Mouse (Mus musculus): Measurements from ENCODE around the gene Actr3b. TPM values are rescaled to one million over a fixed set of nuclear protein-coding genes. Genes with fewer than 3 reads are reported as not detected.

Gene Actr3b
- polyA plus RNA-seq, 1 experiment from 2014 or later, result 4.8 TPM

DNA sequence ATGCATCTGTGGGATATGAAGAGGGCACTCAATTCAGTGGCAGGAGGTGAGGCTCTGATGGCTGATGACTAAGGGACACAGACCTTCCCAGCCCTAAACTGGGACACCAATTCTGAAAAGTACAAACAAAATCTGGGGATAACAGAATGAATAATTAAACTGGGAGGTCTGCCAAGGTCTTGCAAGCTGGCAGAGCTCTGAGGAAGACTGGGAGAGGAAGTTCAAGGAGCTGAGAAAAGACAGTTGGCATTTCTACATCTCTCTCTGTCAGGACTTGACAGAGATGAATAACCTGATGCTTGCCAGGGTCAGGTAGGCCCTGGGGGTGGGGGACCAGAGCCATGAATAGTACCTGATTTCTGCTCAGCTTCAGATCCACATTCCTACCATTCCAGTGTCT, 8.2 kb upstream of the Actr3b start:
- H3K4me1 ChIP-seq (replicated peaks; ENCODE audit: control insufficient read depth, insufficient read depth), result 0 out of 2 replicates have a peak, but pooled peaks cover 3% of the 10 kb centered on the region
- H3K4me3 ChIP-seq (ENCODE audit: low read depth, low read length), result no peak overlapping the region
- no peak overlapping the region for H3K4me2 ChIP-seq (replicated peaks; ENCODE audit: low read depth)
- ATAC-seq (ENCODE audit: low FRiP score, low TSS enrichment), result no peak
- H3K9me3 ChIP-seq (ENCODE audit: control insufficient read depth, low read length), result no peaks in the 10 kb centered on the region
- no peaks in the 10 kb centered on the region for H3K36me3 ChIP-seq (ENCODE audit: control insufficient read depth, insufficient read depth, low read length)
- TF ChIP-seq CTCF (IDR thresholded peaks at IDR 0.05; ENCODE audit: low read depth) (no peak), EP300 (optimal IDR thresholded peaks at IDR 0.05) (no peak)
- no peak overlapping the region for H3K9ac ChIP-seq (ENCODE audit: low read length)
- no peaks in the 10 kb centered on the region for H3K27me3 ChIP-seq (ENCODE audit: control insufficient read depth, insufficient read depth, low read length)
- DNase-seq (ENCODE audit: low spot score), result no peak
- H3K27ac ChIP-seq (replicated peaks), result no peak overlapping the region

DNA sequence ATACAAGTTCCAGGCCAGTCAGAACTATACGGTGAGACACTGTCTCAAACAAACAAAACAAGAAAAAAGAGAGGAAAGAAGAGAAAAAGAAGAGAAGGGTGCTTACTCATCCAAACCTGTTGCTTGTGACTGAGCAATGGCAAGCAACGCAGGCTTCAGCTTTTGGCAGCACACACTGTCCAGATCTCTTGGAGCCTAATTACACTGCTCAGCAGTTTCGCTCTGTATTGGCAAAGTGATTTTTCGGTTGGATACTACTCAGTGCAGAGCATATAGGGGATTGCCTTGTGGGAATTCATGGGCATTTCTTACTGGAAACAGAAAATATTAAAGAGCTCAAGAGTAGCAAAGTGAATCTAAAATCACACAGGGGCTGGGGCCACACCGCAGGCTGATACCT, 6.9 kb upstream of the Actr3b start:
- H3K27ac ChIP-seq (replicated peaks), result no peak overlapping the region
- no peak for TF ChIP-seq EP300 (optimal IDR thresholded peaks at IDR 0.05)
- no peak for TF ChIP-seq CTCF (IDR thresholded peaks at IDR 0.05; ENCODE audit: low read depth)
- H3K4me2 ChIP-seq (replicated peaks; ENCODE audit: low read depth), result no peak overlapping the region
- DNase-seq (ENCODE audit: low spot score) (no peak), ATAC-seq (ENCODE audit: low FRiP score, low TSS enrichment) (peak; percentile 57; the same call in 1 of the 2 replicates)
- no peaks in the 10 kb centered on the region for H3K27me3 ChIP-seq (ENCODE audit: control insufficient read depth, insufficient read depth, low read length)
- H3K9ac ChIP-seq (ENCODE audit: low read length), result no peak overlapping the region
- H3K9me3 ChIP-seq (ENCODE audit: control insufficient read depth, low read length), result no peaks in the 10 kb centered on the region
- H3K4me1 ChIP-seq (replicated peaks; ENCODE audit: control insufficient read depth, insufficient read depth), result 0 out of 2 replicates have a peak, but pooled peaks cover 3% of the 10 kb centered on the region
- no peak overlapping the region for H3K4me3 ChIP-seq (ENCODE audit: low read depth, low read length)
- WGBS, result 56% methylated on average over 5 of the region's 5 CpGs
- H3K36me3 ChIP-seq (ENCODE audit: control insufficient read depth, insufficient read depth, low read length), result no peaks in the 10 kb centered on the region

DNA sequence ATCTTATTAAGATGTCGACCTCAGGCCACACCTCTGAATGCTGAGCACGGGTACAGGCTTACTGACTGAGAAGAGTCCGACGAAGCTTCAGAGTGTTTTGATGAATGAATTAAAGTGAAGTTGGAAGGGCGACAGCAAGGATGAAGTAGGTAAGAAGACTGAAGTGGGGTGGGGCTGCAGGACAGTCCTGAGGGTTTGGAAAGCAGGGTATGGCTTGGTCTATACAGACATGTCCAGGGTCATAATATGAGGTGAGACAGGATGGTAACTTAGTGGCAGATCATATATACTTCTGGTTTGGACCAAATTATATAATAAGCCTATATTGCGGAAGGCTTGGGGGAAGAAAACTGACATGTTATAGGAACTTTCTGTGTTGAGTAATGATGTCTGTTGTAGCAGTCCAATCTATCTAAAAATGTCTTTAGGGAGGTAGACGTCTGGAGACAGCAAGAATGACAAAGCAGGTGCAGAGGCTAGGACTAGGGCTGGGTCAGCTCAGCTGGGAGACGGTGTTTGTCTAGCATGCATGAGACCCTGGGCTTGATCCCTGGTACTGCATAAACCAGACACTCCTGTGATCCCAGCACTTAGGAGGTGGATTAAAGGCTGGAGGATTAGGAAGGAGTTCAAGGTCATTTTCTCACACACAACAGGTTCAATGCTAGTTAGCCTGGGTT, 6.1 kb upstream of the Actr3b start:
- WGBS, result 38% methylated on average over 8 of the region's 8 CpGs
- 0 out of 2 replicates have a peak overlapping the region, but pooled peaks have one; percentile 30 for H3K27ac ChIP-seq (replicated peaks)
- H3K27me3 ChIP-seq (ENCODE audit: control insufficient read depth, insufficient read depth, low read length), result no peaks in the 10 kb centered on the region
- no peak overlapping the region for H3K4me2 ChIP-seq (replicated peaks; ENCODE audit: low read depth)
- H3K9ac ChIP-seq (ENCODE audit: low read length), result no peak overlapping the region
- ATAC-seq (ENCODE audit: low FRiP score, low TSS enrichment), result no peak
- H3K36me3 ChIP-seq (ENCODE audit: control insufficient read depth, insufficient read depth, low read length), result no peaks in the 10 kb centered on the region
- no peak overlapping the region for H3K4me3 ChIP-seq (ENCODE audit: low read depth, low read length)
- TF ChIP-seq EP300 (optimal IDR thresholded peaks at IDR 0.05), result no peak
- DNase-seq (ENCODE audit: low spot score), result no peak
- no peaks in the 10 kb centered on the region for H3K9me3 ChIP-seq (ENCODE audit: control insufficient read depth, low read length)
- H3K4me1 ChIP-seq (replicated peaks; ENCODE audit: control insufficient read depth, insufficient read depth), result 0 out of 2 replicates have a peak, but pooled peaks cover 3% of the 10 kb centered on the region

- 0 out of 2 replicates have a peak, but pooled peaks cover 3% of the 10 kb centered on the region for H3K4me1 ChIP-seq (replicated peaks; ENCODE audit: control insufficient read depth, insufficient read depth)
- H3K9ac ChIP-seq (ENCODE audit: low read length), result no peak overlapping the region
- no peaks in the 10 kb centered on the region for H3K36me3 ChIP-seq (ENCODE audit: control insufficient read depth, insufficient read depth, low read length)
- 0 out of 2 replicates have a peak overlapping the region, but pooled peaks have one; percentile 30 for H3K27ac ChIP-seq (replicated peaks)
- H3K27me3 ChIP-seq (ENCODE audit: control insufficient read depth, insufficient read depth, low read length), result no peaks in the 10 kb centered on the region
- ATAC-seq (ENCODE audit: low FRiP score, low TSS enrichment), result no peak; the same call in 1 of the 2 replicates
- no peak overlapping the region for H3K4me2 ChIP-seq (replicated peaks; ENCODE audit: low read depth)
- TF ChIP-seq CTCF (IDR thresholded peaks at IDR 0.05; ENCODE audit: low read depth) (no peak), EP300 (optimal IDR thresholded peaks at IDR 0.05) (no peak)
- H3K4me3 ChIP-seq (ENCODE audit: low read depth, low read length), result no peak overlapping the region
- H3K9me3 ChIP-seq (ENCODE audit: control insufficient read depth, low read length), result no peaks in the 10 kb centered on the region
- WGBS, result 0% methylated on average over 2 of the region's 2 CpGs
- no peak for DNase-seq (ENCODE audit: low spot score)
Measured at GRCm38 (mm10) chr5:25754236-25754766, 5.5 kb upstream of the Actr3b start.

DNA sequence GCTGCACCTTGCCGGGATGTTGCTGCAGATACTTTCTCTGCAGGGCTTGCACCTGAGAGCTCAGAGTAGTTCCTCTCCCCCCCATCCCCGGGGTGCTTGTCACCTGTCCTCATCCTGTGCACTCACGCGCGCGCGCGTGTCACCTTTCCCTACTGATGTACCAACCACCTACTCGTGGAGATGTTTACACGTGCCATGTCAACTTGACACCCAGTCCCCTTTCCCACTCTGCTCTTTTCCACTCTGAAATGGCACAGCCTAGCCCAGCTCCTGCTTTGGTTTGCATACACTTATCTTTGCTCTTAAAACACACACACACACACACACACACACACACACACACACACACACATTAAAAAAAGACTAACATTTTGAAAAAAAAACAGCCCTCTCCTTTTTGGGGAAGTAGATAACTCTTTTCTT, 624 bp downstream of the Actr3b start:
- Histone ChIP-seq H3K4me1 (replicated peaks; ENCODE audit: control insufficient read depth, insufficient read depth) (peaks cover 5% of the 10 kb centered on the region; the same call in 1 of the 2 replicates), H3K4me2 (replicated peaks; ENCODE audit: low read depth) (peak overlapping the region; percentile 92), H3K27me3 (ENCODE audit: control insufficient read depth, insufficient read depth, low read length) (no peaks in the 10 kb centered on the region), H3K4me3 (ENCODE audit: low read depth, low read length) (peak overlapping the region; percentile 61), H3K36me3 (ENCODE audit: control insufficient read depth, insufficient read depth, low read length) (no peaks in the 10 kb centered on the region), H3K9ac (ENCODE audit: low read length) (no peak overlapping the region), H3K27ac (replicated peaks) (no peak overlapping the region), H3K9me3 (ENCODE audit: control insufficient read depth, low read length) (no peaks in the 10 kb centered on the region)
- 6% methylated on average over 10 of the region's 10 CpGs for WGBS
- DNase-seq (ENCODE audit: low spot score), result peak; percentile 27
- peak; percentile 31 for ATAC-seq (ENCODE audit: low FRiP score, low TSS enrichment)
- TF ChIP-seq CTCF (IDR thresholded peaks at IDR 0.05; ENCODE audit: low read depth) (no peak), EP300 (optimal IDR thresholded peaks at IDR 0.05) (no peak)

DNA sequence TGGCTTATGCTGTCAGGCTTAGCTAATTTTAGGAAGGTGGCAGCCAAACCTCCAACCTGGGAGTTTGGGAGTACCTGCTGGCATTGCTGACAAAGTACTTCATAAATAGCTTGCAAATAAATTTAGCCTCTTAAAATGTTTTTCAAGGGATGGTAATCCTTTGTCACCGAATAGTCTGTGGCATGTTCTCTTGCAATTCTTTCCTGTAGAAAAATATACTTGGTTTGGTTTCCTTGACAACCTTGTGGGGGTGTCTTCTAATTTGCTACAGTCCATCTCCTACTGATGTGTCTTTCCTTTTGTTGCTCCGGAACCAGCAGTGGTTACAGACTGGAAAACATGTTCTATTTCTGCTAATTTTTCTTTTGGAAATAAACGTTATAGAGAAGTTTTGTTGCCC, 1.1 kb downstream of the Actr3b start:
- Histone ChIP-seq H3K36me3 (ENCODE audit: control insufficient read depth, insufficient read depth, low read length) (no peaks in the 10 kb centered on the region), H3K4me2 (replicated peaks; ENCODE audit: low read depth) (no peak overlapping the region), H3K4me1 (replicated peaks; ENCODE audit: control insufficient read depth, insufficient read depth) (peaks cover 5% of the 10 kb centered on the region; the same call in 1 of the 2 replicates), H3K9ac (ENCODE audit: low read length) (no peak overlapping the region), H3K27ac (replicated peaks) (no peak overlapping the region), H3K4me3 (ENCODE audit: low read depth, low read length) (no peak overlapping the region), H3K27me3 (ENCODE audit: control insufficient read depth, insufficient read depth, low read length) (no peaks in the 10 kb centered on the region), H3K9me3 (ENCODE audit: control insufficient read depth, low read length) (no peaks in the 10 kb centered on the region)
- 46% methylated on average over 3 of the region's 3 CpGs for WGBS
- no peak for TF ChIP-seq EP300 (optimal IDR thresholded peaks at IDR 0.05)
- no peak for ATAC-seq (ENCODE audit: low FRiP score, low TSS enrichment)
- DNase-seq (ENCODE audit: low spot score), result no peak
